Mouse (Mus musculus) neural tube, embryonic 10.5 days (tissue): ENCODE data around the gene Trappc11.

Source experiments
- DNase-seq: peaks from one replicate; pipeline ENCODE4 v3.0.0-alpha.2; 2017; ENCODE audit warnings: low spot score; ENCODE audit errors: extremely low spot score

Gene Trappc11

GRCm38 (mm10) chr8:47533344-47534125 lies at the start of gene Trappc11, which contains the start of gene Rwdd4a:
Gene Trappc11 (minus strand): TSS chr8:47533470.
Gene Rwdd4a (plus strand): TSS chr8:47533664.
- DNase-seq = peak; percentile 91

- DNase-seq = no peak
These were observed 48.2 kb upstream of the Trappc11 start for GRCm38 (mm10) chr8:47581454-47581853.

DNA sequence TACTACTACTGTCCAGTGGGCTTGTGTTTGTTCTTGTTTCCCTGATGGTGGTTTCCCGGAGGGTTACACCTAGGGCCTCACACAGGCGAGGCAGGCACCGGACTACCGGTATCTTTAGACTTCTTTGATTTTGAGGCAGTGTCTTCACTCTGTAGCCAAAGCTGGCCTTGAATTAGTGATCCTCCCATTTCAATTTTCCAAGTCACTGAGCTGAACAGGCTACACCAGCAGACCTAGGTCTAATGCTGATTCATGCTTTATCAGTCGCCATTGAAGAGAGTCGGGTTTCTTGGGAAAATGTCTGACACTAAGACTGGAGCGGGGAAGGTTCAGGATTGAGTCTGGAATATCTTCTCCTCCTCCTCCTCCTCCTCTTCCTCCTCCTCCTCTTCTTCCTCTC lies 40.2 kb upstream of the Trappc11 start:
- no peak for DNase-seq

GRCm38 (mm10) chr8:47570161-47570560 lies 36.9 kb upstream of the Trappc11 start:
- no peak for DNase-seq

DNA sequence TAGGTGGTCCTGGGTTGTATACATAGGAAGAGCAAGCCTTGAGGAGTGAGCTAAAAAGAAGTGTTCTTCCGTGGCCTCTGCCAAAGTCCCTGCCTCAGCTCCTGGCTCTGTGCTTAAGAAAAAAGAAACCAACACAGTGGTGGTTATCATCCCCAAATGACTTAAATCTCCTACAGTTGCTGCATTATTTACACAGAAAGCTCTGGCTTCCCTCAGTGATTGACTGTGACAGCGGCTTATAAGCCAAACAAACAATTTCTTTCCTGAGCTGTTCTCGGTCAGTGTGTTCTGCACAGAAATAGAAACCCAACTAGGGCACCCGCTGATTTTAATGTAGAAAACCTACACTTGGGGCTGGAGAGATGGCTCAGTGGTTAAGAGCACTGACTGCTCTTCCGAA lies 34.8 kb upstream of the Trappc11 start:
- DNase-seq = no peak

- no peak for DNase-seq
These were observed 33.3 kb upstream of the Trappc11 start for GRCm38 (mm10) chr8:47566551-47566950.

DNA sequence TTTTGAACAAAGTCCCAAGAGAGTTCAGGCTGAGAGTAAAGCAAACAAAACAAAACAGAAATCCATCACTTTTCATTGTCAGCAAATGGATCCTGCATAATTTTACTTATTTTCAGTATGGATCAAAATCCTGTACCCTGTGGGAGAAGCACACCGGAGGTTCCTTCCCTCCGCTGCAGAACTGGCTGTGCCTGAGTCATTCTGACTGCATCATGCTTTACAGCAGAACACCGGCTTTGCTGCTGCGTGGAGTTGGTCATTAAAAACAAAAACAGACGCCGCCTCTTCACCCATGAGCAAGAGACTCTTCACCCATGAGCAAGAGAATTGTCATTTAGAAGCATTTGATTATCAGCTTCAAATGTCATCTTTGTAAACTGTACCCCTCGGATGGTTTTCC lies 27.5 kb upstream of the Trappc11 start:
- no peak for DNase-seq

DNA sequence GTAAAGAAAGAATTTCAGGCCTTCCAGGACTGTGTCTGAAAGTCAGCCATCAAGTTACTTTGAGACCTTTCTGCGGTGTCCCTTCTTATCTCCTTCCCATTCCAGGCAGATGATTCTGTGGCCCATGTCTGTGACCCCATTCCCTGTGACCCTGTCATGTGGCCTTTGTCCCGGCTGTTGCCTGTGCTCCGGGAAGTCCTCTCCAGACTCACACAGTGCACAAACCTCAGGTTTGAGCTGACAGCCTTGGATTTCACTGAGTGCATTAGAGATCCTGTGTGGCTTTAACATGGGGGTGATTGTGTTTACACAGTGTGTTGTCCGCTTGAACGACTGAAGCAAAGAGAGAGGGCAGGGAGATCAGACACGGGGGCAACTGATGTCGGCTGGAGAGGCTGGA lies 25.0 kb upstream of the Trappc11 start:
- no peak for DNase-seq

DNA sequence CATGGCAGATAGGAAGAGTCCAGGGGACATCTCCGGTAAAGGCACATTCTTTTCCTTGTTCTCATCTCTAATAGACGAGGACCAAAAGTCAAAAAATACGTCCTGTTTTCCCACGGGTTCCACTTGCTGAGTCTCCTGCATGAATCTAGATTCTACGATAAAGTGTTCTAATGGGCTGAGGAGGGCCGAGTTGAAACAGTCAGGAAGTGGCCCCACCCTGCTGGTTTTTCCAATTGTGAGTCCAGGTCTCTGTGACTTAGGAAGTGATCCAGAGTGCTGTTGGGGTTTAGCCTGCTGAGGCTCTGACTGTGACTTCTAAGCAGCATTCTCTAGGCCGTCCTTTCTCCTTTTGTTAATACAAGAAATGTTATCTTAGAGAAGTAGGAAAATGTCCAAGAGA lies 23.2 kb upstream of the Trappc11 start:
- no peak for DNase-seq

- no peak for DNase-seq
These were observed 20.3 kb upstream of the Trappc11 start for GRCm38 (mm10) chr8:47553613-47554012.

DNA sequence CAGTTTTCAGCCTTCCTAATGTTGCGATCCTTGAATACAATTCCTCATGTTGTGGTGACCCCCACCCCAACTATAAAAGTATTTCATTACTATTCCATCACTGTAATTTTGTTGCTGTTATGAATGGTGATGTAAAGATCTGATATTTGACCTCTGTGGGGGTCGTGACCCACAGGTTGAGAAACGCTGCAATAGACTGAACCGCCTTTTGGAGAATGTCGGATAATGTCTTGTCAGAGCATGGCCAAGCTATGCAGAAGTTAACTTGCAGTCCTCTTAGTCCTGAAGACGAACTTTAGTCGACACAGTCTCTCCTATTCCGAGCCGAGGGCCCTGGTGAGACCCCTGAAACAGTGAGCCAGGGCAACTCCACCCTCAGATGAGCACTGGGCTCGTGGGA lies 13.8 kb upstream of the Trappc11 start:
- DNase-seq = no peak

DNA sequence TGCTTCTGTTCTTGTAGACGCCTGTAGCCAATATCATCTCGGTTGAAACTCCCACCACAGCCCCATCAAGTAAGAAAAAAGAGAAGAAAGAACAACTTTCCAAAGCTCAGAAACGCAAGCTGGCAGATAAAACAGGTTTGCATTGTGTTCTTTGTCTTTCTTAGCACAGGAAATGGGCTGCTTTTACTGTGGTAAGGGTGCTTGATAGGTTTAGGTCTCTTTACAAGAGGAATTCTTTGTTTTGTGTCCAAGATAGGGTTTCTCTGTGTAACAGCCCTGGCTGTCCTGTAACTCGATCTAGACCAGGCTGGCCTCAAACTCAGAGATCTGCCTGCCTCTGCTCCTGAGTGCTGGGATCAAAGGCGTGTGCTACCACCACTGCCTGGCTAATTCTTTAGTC lies 10.8 kb upstream of the Trappc11 start:
- DNase-seq = no peak

DNA sequence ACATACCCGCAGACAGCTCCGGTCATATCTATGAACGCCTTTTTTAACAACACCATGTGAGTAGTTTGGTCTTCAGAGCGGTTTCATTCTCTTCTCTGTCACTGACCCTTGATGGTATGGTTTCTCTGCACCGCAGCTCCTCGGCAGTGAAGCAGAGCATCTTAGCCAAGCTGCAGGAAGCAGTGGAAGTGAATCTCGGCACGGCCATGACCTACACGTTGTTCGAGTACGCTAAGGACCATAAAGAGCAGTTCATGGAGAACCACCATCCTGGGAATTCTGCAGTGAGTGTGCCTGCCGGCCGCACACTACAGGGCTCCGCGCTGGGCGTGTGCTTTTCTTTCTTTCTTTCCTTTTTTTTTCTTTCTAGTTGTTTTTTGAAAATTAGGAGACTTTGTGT lies 9.5 kb upstream of the Trappc11 start:
- no peak for DNase-seq

DNA sequence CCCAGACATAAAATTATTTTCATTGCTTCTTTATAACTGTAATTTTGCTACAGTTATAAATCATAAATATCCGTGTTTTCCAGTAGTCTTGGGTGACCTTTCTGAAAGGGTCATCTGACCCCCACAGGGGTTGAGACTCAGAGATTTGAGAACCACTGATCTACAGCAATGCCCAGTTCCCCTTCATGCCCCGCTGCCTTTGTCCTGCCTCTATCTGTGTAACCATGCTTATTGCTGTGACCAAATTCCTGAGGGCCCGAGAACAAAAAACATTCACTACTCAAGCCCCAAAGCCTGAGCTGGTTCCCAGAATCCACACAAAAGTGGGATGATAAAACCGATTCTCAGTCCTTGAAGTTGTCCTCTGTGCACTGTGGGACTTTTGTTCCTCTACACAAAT lies 5.1 kb upstream of the Trappc11 start:
- no peak for DNase-seq

GRCm38 (mm10) chr8:47528094-47528493 lies 5.2 kb downstream of the Trappc11 start:
- DNase-seq = no peak

GRCm38 (mm10) chr8:47513601-47514000 lies 19.7 kb downstream of the Trappc11 start:
- DNase-seq = no peak

DNA sequence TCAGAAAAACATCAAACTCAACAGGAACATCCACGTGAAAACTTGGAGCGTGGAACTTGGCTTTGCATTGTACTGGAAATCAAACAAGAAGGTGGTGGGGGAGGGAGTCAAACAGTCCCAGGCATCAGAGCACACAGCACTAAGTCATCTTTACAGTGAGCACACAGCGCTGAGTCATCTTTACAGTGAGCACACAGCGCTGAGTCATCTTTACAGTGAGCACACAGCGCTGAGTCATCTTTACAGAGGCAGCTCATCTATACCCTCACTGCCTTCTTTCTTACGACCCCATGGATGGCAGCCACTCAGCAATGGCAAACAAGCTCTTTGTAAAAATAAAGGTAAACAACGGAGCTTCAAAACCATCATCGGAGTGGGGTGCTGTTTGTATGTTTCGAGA lies 22.3 kb downstream of the Trappc11 start:
- no peak for DNase-seq

GRCm38 (mm10) chr8:47505431-47505830 lies 27.8 kb downstream of the Trappc11 start:
- no peak for DNase-seq

DNA sequence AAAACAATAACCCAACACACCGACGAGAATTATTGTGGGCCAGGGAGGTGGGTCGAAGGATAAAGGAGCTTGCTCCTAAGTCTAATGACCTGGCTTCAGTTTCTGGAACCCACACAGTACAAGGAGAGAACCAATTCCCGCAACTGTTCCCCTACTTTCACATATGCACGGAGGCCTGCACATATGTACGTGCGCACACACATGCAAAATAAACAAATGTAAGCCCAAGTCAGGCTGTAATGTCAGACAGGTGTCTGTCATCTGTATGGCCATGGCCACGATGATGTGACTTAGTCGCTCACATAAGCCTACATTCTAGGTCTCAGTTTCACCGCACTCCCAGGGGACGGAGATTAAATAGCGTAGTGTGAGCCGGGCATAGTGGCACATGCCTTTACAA lies 30.7 kb downstream of the Trappc11 start:
- DNase-seq = no peak

GRCm38 (mm10) chr8:47501994-47502393 lies 31.3 kb downstream of the Trappc11 start:
- DNase-seq = no peak

DNA sequence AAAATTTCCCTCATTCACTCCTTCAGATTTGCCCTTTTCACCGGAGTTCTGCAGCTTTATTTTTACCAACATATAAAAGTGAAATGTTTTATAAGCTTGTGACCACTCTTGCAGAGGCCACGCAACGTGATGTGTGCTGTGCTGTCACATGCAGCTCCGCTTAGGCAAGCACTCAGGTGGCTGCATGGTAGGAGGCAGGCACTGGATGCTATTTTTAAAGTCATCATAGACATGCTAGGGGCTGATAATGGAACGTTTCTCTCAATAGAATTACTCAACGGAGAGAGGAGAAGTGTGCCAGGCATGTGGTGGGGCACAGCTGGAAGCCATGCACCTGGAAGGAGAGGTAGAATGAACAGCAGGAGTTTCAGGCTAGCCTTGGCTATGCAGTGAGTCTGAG lies 37.8 kb downstream of the Trappc11 start:
- no peak for DNase-seq

- DNase-seq = no peak
These were observed 38.6 kb downstream of the Trappc11 start for GRCm38 (mm10) chr8:47494602-47495153.

DNA sequence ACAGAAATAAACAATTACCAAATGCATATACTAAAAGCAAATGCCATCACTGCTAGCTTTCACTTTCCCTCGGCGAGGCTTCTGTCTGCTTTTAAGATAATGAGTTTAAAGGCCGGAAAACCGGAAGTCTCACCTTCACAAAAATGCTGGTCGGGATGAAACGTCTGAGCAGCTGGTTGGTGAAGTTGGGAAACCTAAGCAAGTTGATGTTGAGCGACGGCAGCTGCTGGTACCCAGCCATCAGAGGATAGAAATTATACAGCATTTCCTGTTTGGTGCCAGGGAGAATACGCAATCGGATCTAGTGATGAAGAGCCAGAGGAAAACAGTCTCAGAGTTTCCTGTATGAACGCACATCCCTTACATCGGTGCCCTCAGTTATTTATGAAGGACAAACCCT lies 40.2 kb downstream of the Trappc11 start:
- DNase-seq = no peak
